Mouse (Mus musculus): ENCODE data around the gene Serpinb6b. TPM values are rescaled to one million over a fixed set of nuclear protein-coding genes. Genes with fewer than 3 reads are reported as not detected.
A peak's percentile ranks its signal among the peaks of the same experiment; 100 is the strongest.

Serpinb6b gene
- polyA plus RNA-seq, 1 experiment: 15.9 TPM

DNA sequence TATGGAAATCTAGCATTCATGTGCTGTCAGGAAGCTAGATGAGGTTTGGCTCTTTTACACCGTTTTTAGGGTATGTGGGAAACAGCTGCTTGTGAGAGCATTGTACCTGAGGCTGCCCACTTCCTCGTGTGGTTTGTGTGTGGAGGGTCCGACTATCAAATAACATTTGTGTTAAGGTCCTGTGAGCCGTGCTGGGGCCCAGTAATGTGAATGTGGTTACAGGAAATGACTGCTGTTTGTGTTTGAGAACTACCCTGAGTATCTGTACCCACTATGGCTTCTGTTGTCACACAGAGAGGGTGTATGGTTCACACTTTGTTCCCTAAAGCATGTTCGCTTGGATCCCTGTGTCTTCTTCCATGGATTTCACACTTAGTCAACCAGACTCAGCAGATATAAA lies 1.1 kb downstream of the Serpinb6b start:
- TF ChIP-seq CTCF (IDR thresholded peaks at IDR 0.05; ENCODE audit: borderline replicate concordance, control insufficient read depth, extremely low read depth, insufficient read depth, low read length, poor library complexity) (no peak), POLR2A (IDR thresholded peaks at IDR 0.05; ENCODE audit: control insufficient read depth, extremely low read depth, insufficient read depth, low read length, poor library complexity) (no peak)
- Histone ChIP-seq H3K4me1 (replicated peaks; ENCODE audit: control insufficient read depth, insufficient read depth, low read length) (peaks cover 7% of the 10 kb centered on the region), H3K36me3 (ENCODE audit: control insufficient read depth, insufficient read depth, low read length) (no peaks in the 10 kb centered on the region), H3K27ac (ENCODE audit: control insufficient read depth, insufficient read depth, low read length) (peak overlapping the region; percentile 41; the same call in 1 of the 2 replicates), H3K27me3 (ENCODE audit: control insufficient read depth, insufficient read depth, low read length) (no peaks in the 10 kb centered on the region), H3K4me3 (ENCODE audit: control insufficient read depth, insufficient read depth, low read length) (peak overlapping the region; percentile 57; the same call in 1 of the 2 replicates)
- DNase-seq: peak; percentile 24
- WGBS: 7% methylated on average over 5 of the region's 5 CpGs

DNA sequence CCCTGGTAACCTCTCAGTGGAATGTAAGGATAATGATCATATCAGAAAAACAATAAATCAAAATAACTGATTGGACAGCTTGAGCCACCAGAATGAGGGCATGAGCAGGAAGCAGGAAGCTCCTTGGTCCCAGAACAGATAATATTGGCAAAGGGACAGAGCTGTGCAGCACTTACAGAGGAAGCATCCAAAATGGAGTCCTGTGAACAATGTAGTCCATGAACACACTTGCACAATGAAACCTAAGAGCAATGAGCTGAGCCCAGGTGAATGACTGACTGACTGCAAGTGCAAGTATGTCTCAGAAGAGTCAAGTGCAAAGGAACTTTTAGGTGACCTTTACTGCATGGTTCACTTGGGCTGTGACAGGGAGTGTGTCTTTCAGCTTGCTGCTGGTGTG lies 2.2 kb downstream of the Serpinb6b start:
- TF ChIP-seq CTCF (IDR thresholded peaks at IDR 0.05; ENCODE audit: borderline replicate concordance, control insufficient read depth, extremely low read depth, insufficient read depth, low read length, poor library complexity) (no peak), POLR2A (IDR thresholded peaks at IDR 0.05; ENCODE audit: control insufficient read depth, extremely low read depth, insufficient read depth, low read length, poor library complexity) (no peak)
- H3K27ac ChIP-seq (ENCODE audit: control insufficient read depth, insufficient read depth, low read length): no peak overlapping the region
- H3K36me3 ChIP-seq (ENCODE audit: control insufficient read depth, insufficient read depth, low read length): no peaks in the 10 kb centered on the region
- peaks cover 7% of the 10 kb centered on the region for H3K4me1 ChIP-seq (replicated peaks; ENCODE audit: control insufficient read depth, insufficient read depth, low read length)
- H3K4me3 ChIP-seq (ENCODE audit: control insufficient read depth, insufficient read depth, low read length): no peak overlapping the region
- DNase-seq: no peak
- H3K27me3 ChIP-seq (ENCODE audit: control insufficient read depth, insufficient read depth, low read length): no peaks in the 10 kb centered on the region

DNA sequence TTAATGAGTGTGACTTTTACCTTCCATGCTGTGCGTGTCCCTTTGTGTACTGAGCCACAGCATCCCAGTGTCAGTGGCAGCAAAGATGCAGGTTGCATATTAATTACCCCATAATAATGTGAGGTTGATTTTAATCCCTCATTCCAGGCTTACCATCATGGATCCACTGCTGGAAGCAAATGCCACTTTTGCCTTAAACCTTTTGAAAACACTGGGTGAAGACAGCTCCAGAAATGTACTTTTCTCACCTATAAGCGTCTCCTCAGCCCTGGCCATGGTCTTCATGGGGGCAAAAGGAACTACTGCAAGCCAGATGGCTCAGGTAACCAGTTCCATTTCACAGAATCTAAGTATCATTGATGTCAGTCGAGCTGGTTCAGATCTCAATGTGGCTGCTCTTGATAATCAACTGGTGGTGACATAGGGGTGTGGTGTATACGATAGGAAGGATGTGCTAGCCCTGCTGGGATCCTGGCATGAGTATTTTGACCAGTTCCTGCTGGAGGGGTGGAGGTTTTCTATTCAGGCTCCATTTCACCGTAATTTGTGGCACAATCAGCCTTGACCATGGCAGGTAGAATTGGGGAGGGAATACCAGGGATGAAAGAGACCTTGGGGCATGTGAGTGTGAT lies 3.5 kb downstream of the Serpinb6b start:
- no peak overlapping the region for H3K27ac ChIP-seq (ENCODE audit: control insufficient read depth, insufficient read depth, low read length)
- WGBS: 89% methylated on average over 5 of the region's 5 CpGs

DNA sequence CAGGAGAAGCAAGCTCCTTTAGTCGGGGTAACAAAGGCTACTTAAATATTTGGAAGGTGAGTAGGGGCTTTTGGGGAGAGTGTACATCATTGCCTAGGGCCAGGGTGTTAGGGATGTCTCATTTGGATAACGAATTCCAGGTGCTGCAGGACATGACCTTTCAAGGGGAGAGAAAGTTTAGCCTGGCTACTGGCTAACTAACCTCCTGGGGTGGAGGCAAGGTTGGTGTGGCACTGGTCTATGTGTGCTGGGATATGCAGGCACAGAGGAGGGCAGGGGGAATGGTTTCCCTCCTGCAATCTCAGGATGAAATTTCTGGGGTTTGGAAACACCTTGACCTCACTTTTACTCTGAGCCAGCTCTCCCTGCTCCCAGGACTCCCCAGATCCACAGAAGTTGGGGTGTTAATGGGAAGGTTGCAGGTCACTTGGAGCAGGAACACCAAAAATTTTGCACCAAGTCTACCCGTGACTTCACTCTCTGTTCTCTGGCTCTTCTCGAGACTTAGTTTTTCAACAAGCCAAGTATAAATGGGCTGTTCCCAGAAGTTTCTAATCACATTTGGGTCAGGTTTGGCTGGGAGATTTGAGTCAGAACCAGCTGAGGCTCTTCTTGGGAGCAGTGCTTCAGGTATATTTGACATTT lies 4.1 kb downstream of the Serpinb6b start:
- peaks cover 7% of the 10 kb centered on the region for H3K4me1 ChIP-seq (replicated peaks; ENCODE audit: control insufficient read depth, insufficient read depth, low read length)
- H3K27ac ChIP-seq (ENCODE audit: control insufficient read depth, insufficient read depth, low read length): no peak overlapping the region
- TF ChIP-seq POLR2A (IDR thresholded peaks at IDR 0.05; ENCODE audit: control insufficient read depth, extremely low read depth, insufficient read depth, low read length, poor library complexity) (no peak), CTCF (IDR thresholded peaks at IDR 0.05; ENCODE audit: borderline replicate concordance, control insufficient read depth, extremely low read depth, insufficient read depth, low read length, poor library complexity) (no peak)
- 91% methylated on average over 4 of the region's 4 CpGs for WGBS
- no peak for DNase-seq
- H3K36me3 ChIP-seq (ENCODE audit: control insufficient read depth, insufficient read depth, low read length): no peaks in the 10 kb centered on the region
- H3K4me3 ChIP-seq (ENCODE audit: control insufficient read depth, insufficient read depth, low read length): no peak overlapping the region
- H3K27me3 ChIP-seq (ENCODE audit: control insufficient read depth, insufficient read depth, low read length): no peaks in the 10 kb centered on the region

More for the DNA sequence above, 3.5 kb downstream of the Serpinb6b start:
- TF ChIP-seq POLR2A (IDR thresholded peaks at IDR 0.05; ENCODE audit: control insufficient read depth, extremely low read depth, insufficient read depth, low read length, poor library complexity) (no peak), CTCF (IDR thresholded peaks at IDR 0.05; ENCODE audit: borderline replicate concordance, control insufficient read depth, extremely low read depth, insufficient read depth, low read length, poor library complexity) (no peak)
- no peaks in the 10 kb centered on the region for H3K36me3 ChIP-seq (ENCODE audit: control insufficient read depth, insufficient read depth, low read length)
- peaks cover 7% of the 10 kb centered on the region for H3K4me1 ChIP-seq (replicated peaks; ENCODE audit: control insufficient read depth, insufficient read depth, low read length)
- no peaks in the 10 kb centered on the region for H3K27me3 ChIP-seq (ENCODE audit: control insufficient read depth, insufficient read depth, low read length)
- H3K4me3 ChIP-seq (ENCODE audit: control insufficient read depth, insufficient read depth, low read length): no peak overlapping the region
- no peak for DNase-seq

DNA sequence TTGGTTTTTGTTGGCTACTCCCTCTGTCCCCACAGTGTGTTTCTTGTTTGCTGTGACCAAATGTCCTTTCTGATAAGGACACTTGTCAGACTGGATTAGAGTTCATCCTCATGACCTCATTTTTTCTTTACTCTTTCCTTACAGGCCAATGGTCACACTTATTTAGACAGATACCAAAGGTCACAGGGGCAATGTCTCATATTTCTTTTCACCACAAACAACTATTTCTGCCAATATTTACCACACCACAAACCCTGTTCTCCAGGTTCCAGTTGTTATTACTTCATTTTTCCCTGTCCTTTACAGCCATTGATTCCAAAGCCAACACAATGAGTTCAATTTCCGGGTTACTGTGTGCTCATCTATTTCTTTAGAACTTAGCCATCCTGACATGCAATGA lies 4.6 kb downstream of the Serpinb6b start:
- Histone ChIP-seq H3K27ac (ENCODE audit: control insufficient read depth, insufficient read depth, low read length) (no peak overlapping the region), H3K4me1 (replicated peaks; ENCODE audit: control insufficient read depth, insufficient read depth, low read length) (peaks cover 7% of the 10 kb centered on the region), H3K36me3 (ENCODE audit: control insufficient read depth, insufficient read depth, low read length) (no peaks in the 10 kb centered on the region), H3K27me3 (ENCODE audit: control insufficient read depth, insufficient read depth, low read length) (no peaks in the 10 kb centered on the region), H3K4me3 (ENCODE audit: control insufficient read depth, insufficient read depth, low read length) (no peak overlapping the region)
- 97% methylated on average over 1 of the region's 1 CpGs for WGBS
- no peak for DNase-seq
- TF ChIP-seq POLR2A (IDR thresholded peaks at IDR 0.05; ENCODE audit: control insufficient read depth, extremely low read depth, insufficient read depth, low read length, poor library complexity) (no peak), CTCF (IDR thresholded peaks at IDR 0.05; ENCODE audit: borderline replicate concordance, control insufficient read depth, extremely low read depth, insufficient read depth, low read length, poor library complexity) (no peak)

DNA sequence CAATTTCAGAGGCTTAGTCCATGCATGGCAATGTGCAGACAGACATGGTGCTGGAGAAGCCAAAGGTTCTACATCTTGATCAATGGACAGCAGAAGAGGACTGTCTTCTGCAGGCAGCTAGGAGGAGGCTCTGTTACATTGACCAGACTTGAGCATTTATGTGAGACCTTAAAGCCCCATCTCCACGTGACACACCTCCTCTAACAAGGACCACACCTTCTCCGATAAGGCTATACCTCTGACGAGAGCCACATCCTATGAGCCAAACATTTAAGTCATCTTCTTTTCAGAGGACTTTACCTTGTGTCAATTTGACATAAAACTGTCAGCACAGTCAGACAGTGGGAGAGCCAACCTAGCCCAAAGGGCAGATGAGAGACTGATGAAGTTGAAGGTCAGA lies 5.8 kb downstream of the Serpinb6b start:
- Histone ChIP-seq H3K4me3 (ENCODE audit: control insufficient read depth, insufficient read depth, low read length) (no peak overlapping the region), H3K27ac (ENCODE audit: control insufficient read depth, insufficient read depth, low read length) (no peak overlapping the region), H3K4me1 (replicated peaks; ENCODE audit: control insufficient read depth, insufficient read depth, low read length) (peaks cover 4% of the 10 kb centered on the region), H3K36me3 (ENCODE audit: control insufficient read depth, insufficient read depth, low read length) (0 out of 2 replicates have a peak, but pooled peaks cover 8% of the 10 kb centered on the region), H3K27me3 (ENCODE audit: control insufficient read depth, insufficient read depth, low read length) (no peaks in the 10 kb centered on the region)
- 98% methylated on average over 3 of the region's 3 CpGs for WGBS
- DNase-seq: no peak
- no peak for TF ChIP-seq CTCF (IDR thresholded peaks at IDR 0.05; ENCODE audit: borderline replicate concordance, control insufficient read depth, extremely low read depth, insufficient read depth, low read length, poor library complexity)
- no peak for TF ChIP-seq POLR2A (IDR thresholded peaks at IDR 0.05; ENCODE audit: control insufficient read depth, extremely low read depth, insufficient read depth, low read length, poor library complexity)

All from thymus, adult 2 months (tissue).